Mouse (Mus musculus) midbrain, embryonic 12.5 days (tissue): ENCODE data around the gene Polr2h. TPM values are rescaled to one million over a fixed set of nuclear protein-coding genes. Genes with fewer than 3 reads are reported as not detected.

Experiments used
- ATAC-seq: fragments of 200-750 bp; cut with Nextera tagmentation; 2 replicates; pipeline ENCODE4 v1.8.0; 2017; ENCODE audit warnings: low read depth, moderate TSS enrichment, moderate library complexity; ENCODE audit not compliant: low FRiP score
- H3K27ac ChIP-seq: fragments of 300-500 bp; sonication (generic); replicated peaks from 2 replicates; pipeline ENCODE4 v1.5.1; 2016; ENCODE audit warnings: mild to moderate bottlenecking
- H3K27me3 ChIP-seq: fragments of 300-500 bp; sonication (generic); 2 replicates; pipeline ENCODE4 v1.6.1; 2016; ENCODE audit warnings: mild to moderate bottlenecking
- H3K36me3 ChIP-seq: fragments of 300-500 bp; sonication (generic); 2 replicates; pipeline ENCODE4 v1.6.1; 2016
- H3K4me1 ChIP-seq: fragments of 300-500 bp; sonication (generic); 2 replicates; pipeline ENCODE4 v1.6.1; 2016
- H3K4me2 ChIP-seq: fragments of 300-500 bp; sonication (generic); replicated peaks from 2 replicates; pipeline ENCODE4 v1.6.1; 2016; ENCODE audit warnings: mild to moderate bottlenecking, moderate library complexity
- H3K4me3 ChIP-seq: fragments of 300-500 bp; sonication (generic); 2 replicates; pipeline ENCODE4 v1.5.1; 2016; ENCODE audit warnings: mild to moderate bottlenecking
- H3K9ac ChIP-seq: fragments of 300-500 bp; sonication (generic); replicated peaks from 2 replicates; pipeline ENCODE4 v1.6.1; 2016; ENCODE audit warnings: mild to moderate bottlenecking, moderate library complexity
- H3K9me3 ChIP-seq: fragments of 300-500 bp; sonication (generic); 2 replicates; pipeline ENCODE4 v1.6.1; 2016; ENCODE audit warnings: mild to moderate bottlenecking
- WGBS: fragments of 180-500 bp; shearing (Covaris S2); methylation state at CpG from one replicate; pipeline ENCODE4 v1.1.7; 2016; 5-methylcytosine and 5-hydroxymethylcytosine counted together
- polyA plus RNA-seq: library from polyadenylated mRNA; unstranded; fragments of >200 nt; fragmentation: Nextera tagmentation; extraction: Ambion mirVana; gene quantifications from 2 replicates; pipeline ENCODE4 v1.2.1, GENCODE M21; 2016

Polr2h gene
- polyA plus RNA-seq, 1 experiment from 2014 or later: 84.5 TPM

DNA sequence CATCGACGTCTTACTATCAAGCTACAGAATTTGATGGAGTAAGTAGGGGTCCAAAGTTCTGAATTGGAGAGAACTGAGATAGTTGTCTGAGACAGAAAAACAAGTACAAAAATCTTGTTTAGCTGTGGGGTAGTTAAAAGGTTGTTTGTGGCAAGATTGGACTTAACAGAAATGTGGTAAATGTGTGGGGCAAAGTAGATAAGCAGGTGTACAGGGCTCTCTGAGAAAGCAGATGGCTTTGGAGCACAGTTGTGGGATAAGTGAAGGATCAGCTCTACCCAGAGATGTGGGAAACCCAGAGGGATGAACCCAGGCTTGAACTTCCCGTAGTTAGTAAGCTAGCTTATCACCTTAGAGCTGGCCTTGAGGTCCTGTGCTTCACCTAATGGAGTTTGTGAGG lies 26.7 kb upstream of the Polr2h start:
- WGBS: 91% methylated on average over 3 of the region's 3 CpGs
- no peak for ATAC-seq

DNA sequence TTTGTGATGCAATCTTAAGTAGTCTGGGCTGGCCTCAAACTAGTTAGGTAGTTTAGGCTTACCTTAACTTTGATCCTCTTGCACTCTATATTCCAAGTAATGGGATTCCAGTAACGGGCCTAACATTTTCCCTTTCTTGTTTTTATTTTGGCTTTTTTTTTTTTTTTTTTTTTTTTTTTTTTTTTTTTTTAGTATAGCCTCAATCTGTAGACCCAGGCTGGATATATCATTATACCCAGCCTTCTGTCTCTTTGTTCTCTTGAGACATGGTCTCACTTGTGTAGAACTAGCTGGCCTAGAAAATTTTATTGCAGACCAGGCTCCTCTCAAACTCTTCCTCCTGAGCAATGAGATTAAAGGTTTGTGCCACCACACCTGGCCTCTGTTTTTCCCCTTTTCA lies 25.8 kb upstream of the Polr2h start:
- H3K27ac ChIP-seq: no peak overlapping the region
- no peaks in the 10 kb centered on the region for H3K9me3 ChIP-seq
- WGBS: 94% methylated on average over 1 of the region's 1 CpGs
- H3K4me2 ChIP-seq: no peak overlapping the region
- H3K4me3 ChIP-seq: no peak overlapping the region
- peaks cover 53% of the 10 kb centered on the region for H3K36me3 ChIP-seq
- peaks cover 39% of the 10 kb centered on the region for H3K4me1 ChIP-seq
- peaks cover 9% of the 10 kb centered on the region; the same call in 1 of the 2 replicates for H3K27me3 ChIP-seq
- ATAC-seq: no peak
- no peak overlapping the region for H3K9ac ChIP-seq

More for the DNA sequence above, 26.7 kb upstream of the Polr2h start:
- Histone ChIP-seq H3K27me3 (peaks cover 9% of the 10 kb centered on the region; the same call in 1 of the 2 replicates), H3K9me3 (no peaks in the 10 kb centered on the region), H3K27ac (no peak overlapping the region), H3K36me3 (peaks cover 61% of the 10 kb centered on the region), H3K4me3 (no peak overlapping the region), H3K4me1 (peaks cover 33% of the 10 kb centered on the region), H3K9ac (no peak overlapping the region), H3K4me2 (no peak overlapping the region)

DNA sequence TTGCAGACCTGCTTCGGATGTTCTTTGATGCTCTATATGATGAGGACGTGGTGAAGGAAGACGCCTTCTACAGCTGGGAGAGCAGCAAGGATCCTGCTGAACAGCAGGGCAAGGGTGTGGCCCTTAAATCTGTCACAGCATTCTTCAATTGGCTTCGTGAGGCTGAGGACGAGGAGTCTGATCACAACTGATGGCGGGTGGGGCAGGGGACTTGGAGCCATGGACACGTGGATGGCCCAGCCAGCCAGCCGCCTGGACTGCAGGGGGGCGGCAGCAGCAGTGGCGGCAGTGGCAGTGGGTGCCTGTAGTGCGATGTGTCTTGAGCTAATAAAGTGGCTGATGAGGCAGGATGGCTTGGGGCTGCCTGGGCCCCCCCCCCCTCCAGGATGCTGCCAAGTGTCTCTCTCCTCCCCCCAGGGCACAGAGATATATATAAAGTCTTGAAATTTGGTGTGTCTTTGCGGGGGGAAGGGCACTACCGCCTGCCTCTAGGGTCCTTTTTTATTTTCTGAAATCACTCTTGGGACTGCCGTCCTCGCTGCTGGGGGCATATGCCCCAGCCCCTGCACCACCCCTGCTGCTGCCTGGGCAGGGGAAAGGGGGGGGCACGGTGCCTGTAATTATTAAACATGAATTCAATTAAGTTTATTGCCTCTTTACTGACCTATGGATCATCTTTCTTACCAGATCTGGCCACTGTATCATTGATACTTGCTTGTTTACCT lies 25.1 kb upstream of the Polr2h start:
- Histone ChIP-seq H3K4me2 (peak overlapping the region; percentile 78), H3K9me3 (no peaks in the 10 kb centered on the region), H3K4me1 (peaks cover 42% of the 10 kb centered on the region), H3K27me3 (peaks cover 9% of the 10 kb centered on the region; the same call in 1 of the 2 replicates), H3K36me3 (peaks cover 45% of the 10 kb centered on the region), H3K27ac (peak overlapping the region; percentile 90), H3K9ac (0 out of 2 replicates have a peak overlapping the region, but pooled peaks have one; percentile 34), H3K4me3 (peak overlapping the region; percentile 66; the same call in 1 of the 2 replicates)
- ATAC-seq: no peak
- WGBS: 42% methylated on average over 14 of the region's 16 CpGs

DNA sequence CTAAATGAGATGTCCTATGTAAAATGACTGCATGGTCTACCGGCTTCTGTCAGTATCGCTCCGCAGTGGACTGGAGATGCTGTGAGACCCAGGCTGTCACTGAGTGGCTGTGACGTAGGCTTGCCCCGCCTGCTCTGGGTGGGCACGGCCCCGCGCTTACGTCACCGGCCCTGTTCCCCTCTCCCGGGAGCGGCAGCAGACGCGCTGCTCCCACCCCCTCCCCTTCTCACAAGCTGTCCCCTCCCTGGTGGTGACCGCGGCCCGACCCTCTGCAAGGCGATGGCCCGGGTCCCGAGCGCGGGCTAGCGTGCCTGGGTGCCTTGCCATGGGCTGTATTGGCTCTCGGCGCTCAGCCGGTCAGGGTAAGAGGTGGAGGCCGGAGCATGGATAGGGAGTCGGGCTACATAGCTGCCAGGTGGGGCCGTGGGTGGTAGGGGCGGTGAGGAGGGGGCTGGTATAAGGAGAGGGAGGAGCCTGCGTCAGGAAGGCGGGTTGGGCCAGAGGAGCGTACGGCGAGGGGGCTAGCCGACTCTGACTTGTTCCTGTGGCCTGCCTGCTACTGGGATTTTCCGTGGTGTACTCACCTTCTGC lies 24.3 kb upstream of the Polr2h start, which contains the start of gene Fam131a:
Fam131a (plus strand) TSS at position 131 of the 591 bp plus-strand sequence.
- peaks cover 42% of the 10 kb centered on the region for H3K4me1 ChIP-seq
- under 1% methylated on average over 30 of the region's 37 CpGs for WGBS
- ATAC-seq: peak; percentile 93

GRCm38 (mm10) chr16:20694781-20695180 lies 22.7 kb upstream of the Polr2h start:
- H3K36me3 ChIP-seq: peaks cover 32% of the 10 kb centered on the region
- H3K4me2 ChIP-seq: peak overlapping the region; percentile 67; the same call in 1 of the 2 replicates
- peaks cover 43% of the 10 kb centered on the region for H3K4me1 ChIP-seq
- WGBS: 77% methylated on average over 8 of the region's 8 CpGs
- H3K9me3 ChIP-seq: no peaks in the 10 kb centered on the region
- 0 out of 2 replicates have a peak overlapping the region, but pooled peaks have one; percentile 3 for H3K27ac ChIP-seq
- H3K27me3 ChIP-seq: peaks cover 9% of the 10 kb centered on the region; the same call in 1 of the 2 replicates
- no peak overlapping the region for H3K9ac ChIP-seq
- H3K4me3 ChIP-seq: no peak overlapping the region
- no peak for ATAC-seq

More for the DNA sequence above, 24.3 kb upstream of the Polr2h start, which contains the start of gene Fam131a:
- Histone ChIP-seq H3K27ac (peak within 1 kb of the TSS; percentile 90), H3K4me2 (peak within 1 kb of the TSS; percentile 78), H3K4me3 (peak within 1 kb of the TSS; percentile 66), H3K27me3 (peaks cover 9% of the 10 kb centered on the region; the same call in 1 of the 2 replicates), H3K9me3 (no peaks in the 10 kb centered on the region), H3K9ac (peak within 1 kb of the TSS; percentile 78), H3K36me3 (peaks cover 37% of the 10 kb centered on the region)

- peaks cover 9% of the 10 kb centered on the region; the same call in 1 of the 2 replicates for H3K27me3 ChIP-seq
- H3K4me3 ChIP-seq: peak overlapping the region; percentile 43
- WGBS: 2% methylated on average over 45 of the region's 46 CpGs
- peaks cover 49% of the 10 kb centered on the region for H3K4me1 ChIP-seq
- peak overlapping the region; percentile 52 for H3K9ac ChIP-seq
- H3K36me3 ChIP-seq: peaks cover 24% of the 10 kb centered on the region
- H3K9me3 ChIP-seq: no peaks in the 10 kb centered on the region
- H3K4me2 ChIP-seq: peak overlapping the region; percentile 67
- peak overlapping the region; percentile 75 for H3K27ac ChIP-seq
- peak; percentile 81 for ATAC-seq
These were observed 21.7 kb upstream of the Polr2h start for GRCm38 (mm10) chr16:20695622-20696323.

DNA sequence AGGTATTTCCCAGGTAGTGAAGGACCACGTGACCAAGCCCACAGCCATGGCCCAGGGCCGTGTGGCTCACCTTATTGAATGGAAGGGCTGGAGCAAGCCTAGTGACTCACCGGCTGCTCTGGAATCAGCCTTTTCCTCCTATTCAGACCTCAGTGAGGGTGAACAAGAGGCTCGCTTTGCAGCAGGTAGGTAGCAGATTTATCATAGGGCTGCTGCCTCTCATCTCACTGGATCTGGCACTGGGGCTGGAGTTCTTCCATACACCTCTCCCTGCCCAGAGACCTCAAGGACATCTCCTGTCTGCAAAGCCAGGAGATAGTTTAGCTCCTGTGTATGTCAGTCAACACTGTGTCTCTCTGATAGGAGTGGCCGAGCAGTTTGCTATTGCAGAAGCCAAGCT lies 18.2 kb upstream of the Polr2h start:
- ATAC-seq: no peak
- Histone ChIP-seq H3K9me3 (no peaks in the 10 kb centered on the region), H3K4me3 (no peak overlapping the region), H3K4me1 (peaks cover 49% of the 10 kb centered on the region), H3K27me3 (peaks cover 9% of the 10 kb centered on the region; the same call in 1 of the 2 replicates), H3K9ac (no peak overlapping the region), H3K4me2 (no peak overlapping the region), H3K27ac (no peak overlapping the region), H3K36me3 (peaks cover 12% of the 10 kb centered on the region)
- WGBS: 81% methylated on average over 5 of the region's 5 CpGs

- peaks cover 2% of the 10 kb centered on the region; the same call in 1 of the 2 replicates for H3K27me3 ChIP-seq
- no peak for ATAC-seq
- no peak overlapping the region for H3K4me3 ChIP-seq
- 41% methylated on average over 5 of the region's 5 CpGs for WGBS
- peaks cover 43% of the 10 kb centered on the region for H3K4me1 ChIP-seq
- no peak overlapping the region for H3K9ac ChIP-seq
- H3K36me3 ChIP-seq: peaks cover 12% of the 10 kb centered on the region
- H3K27ac ChIP-seq: 0 out of 2 replicates have a peak overlapping the region, but pooled peaks have one; percentile 6
- no peaks in the 10 kb centered on the region for H3K9me3 ChIP-seq
- H3K4me2 ChIP-seq: no peak overlapping the region
These were observed 17.4 kb upstream of the Polr2h start for GRCm38 (mm10) chr16:20700036-20700435.

GRCm38 (mm10) chr16:20701316-20701715 lies 16.1 kb upstream of the Polr2h start:
- H3K4me2 ChIP-seq: no peak overlapping the region
- peak overlapping the region; percentile 37 for H3K9ac ChIP-seq
- no peaks in the 10 kb centered on the region for H3K27me3 ChIP-seq
- peaks cover 20% of the 10 kb centered on the region for H3K36me3 ChIP-seq
- peaks cover 31% of the 10 kb centered on the region for H3K4me1 ChIP-seq
- no peaks in the 10 kb centered on the region for H3K9me3 ChIP-seq
- no peak for ATAC-seq
- H3K27ac ChIP-seq: peak overlapping the region; percentile 69
- 38% methylated on average over 7 of the region's 7 CpGs for WGBS
- H3K4me3 ChIP-seq: no peak overlapping the region

GRCm38 (mm10) chr16:20701729-20702521 lies 15.5 kb upstream of the Polr2h start:
- Histone ChIP-seq H3K4me3 (no peak overlapping the region), H3K4me2 (peak overlapping the region; percentile 10), H3K9ac (peak overlapping the region; percentile 37), H3K4me1 (peaks cover 25% of the 10 kb centered on the region), H3K27me3 (no peaks in the 10 kb centered on the region), H3K9me3 (no peaks in the 10 kb centered on the region), H3K36me3 (peaks cover 26% of the 10 kb centered on the region), H3K27ac (peak overlapping the region; percentile 69)
- 11% methylated on average over 12 of the region's 12 CpGs for WGBS
- ATAC-seq: peak; percentile 65

GRCm38 (mm10) chr16:20702522-20702893 lies 15.0 kb upstream of the Polr2h start:
- no peaks in the 10 kb centered on the region for H3K9me3 ChIP-seq
- no peak overlapping the region for H3K4me3 ChIP-seq
- WGBS: 3% methylated on average over 8 of the region's 8 CpGs
- no peaks in the 10 kb centered on the region for H3K27me3 ChIP-seq
- ATAC-seq: peak; percentile 72
- H3K4me1 ChIP-seq: peaks cover 25% of the 10 kb centered on the region
- peak overlapping the region; percentile 69 for H3K27ac ChIP-seq
- H3K36me3 ChIP-seq: peaks cover 32% of the 10 kb centered on the region
- H3K9ac ChIP-seq: peak overlapping the region; percentile 37; the same call in 1 of the 2 replicates
- peak overlapping the region; percentile 10; the same call in 1 of the 2 replicates for H3K4me2 ChIP-seq
